Mouse (Mus musculus) 3134 (cell line): ENCODE results near the gene Adh6a.
"Not testable (repeated sequence)": the region's sequence is repeated elsewhere in the genome, so short reads cannot be mapped to it uniquely, and the experiment has no call there.

ENCODE experiments used
- DNase-seq: peaks from one replicate; pipeline ENCODE4 v3.0.0-alpha.2; 2011; ENCODE audit warnings: low spot score; ENCODE audit not compliant: insufficient read length; ENCODE audit errors: extremely low read depth

The Adh6a gene

DNA sequence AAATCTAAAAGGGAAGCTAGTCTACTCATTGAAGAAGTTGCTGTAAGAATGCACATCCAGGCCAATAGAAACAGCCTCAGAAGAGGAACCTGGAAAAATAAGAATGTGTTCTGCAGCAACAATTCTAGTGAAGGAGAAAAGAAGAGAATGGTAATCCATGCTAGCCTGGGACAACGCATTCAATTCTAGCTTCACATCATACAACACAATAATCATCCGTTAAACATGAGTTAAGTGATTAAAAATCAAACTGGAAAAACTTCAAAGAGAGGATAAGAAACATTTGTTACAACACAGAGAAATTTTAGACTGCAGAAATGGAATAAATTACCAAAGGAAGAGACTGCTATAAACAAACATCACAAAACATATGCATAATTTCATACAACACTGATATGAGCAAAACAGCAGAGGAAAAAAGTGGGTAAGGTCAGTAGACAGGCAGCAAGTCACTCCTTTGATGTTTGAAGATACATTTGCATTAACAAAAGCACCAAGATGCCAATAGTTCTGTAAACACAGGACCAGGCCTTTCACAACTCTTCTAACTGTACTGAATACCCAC is 3.9 kb downstream of the Adh6a start:
- no peak for DNase-seq

DNA sequence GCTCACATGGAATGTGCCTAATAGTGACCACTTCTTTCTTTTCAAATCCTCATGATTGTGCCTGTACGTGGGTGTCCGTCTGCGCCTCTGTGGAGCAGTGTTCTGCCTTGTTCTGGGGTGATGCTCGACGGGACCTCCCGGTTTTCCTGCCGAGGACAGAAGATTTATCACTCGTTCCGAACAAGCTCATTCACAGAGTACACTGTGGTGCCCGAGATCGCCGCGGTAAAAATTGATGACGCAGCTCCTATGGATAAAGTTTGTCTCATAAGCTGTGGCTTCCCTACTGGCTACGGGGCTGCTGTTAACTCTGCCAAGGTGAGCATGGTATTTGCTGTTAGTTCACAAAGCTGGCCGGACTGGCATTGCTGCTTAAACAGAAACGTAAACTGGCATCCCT is 11.9 kb downstream of the Adh6a start:
- no peak for DNase-seq

DNA sequence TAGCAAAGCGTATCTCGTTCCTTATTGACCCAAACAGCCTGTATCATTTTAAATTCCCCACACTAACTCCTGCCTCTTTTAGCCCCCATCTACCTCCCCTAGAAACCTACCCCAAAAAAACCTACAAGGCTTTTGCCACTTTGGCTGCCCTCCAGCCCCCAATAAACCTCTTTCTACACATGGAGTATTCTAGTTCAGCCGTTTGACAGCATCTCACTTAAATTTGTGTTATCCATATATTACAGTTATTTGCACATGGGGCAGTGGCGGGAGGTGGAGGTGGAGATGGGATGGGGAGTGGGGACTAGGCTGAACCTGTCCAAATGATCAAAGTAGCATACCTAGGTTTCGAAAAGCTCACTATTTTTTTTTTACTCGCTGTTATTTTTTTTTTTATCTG is 12.4 kb downstream of the Adh6a start:
- no peak for DNase-seq

- DNase-seq = no peak
Measured at GRCm38 (mm10) chr3:138333910-138334309, 20.8 kb downstream of the Adh6a start.

- no peak for DNase-seq
Measured at GRCm38 (mm10) chr3:138334320-138334719, 21.2 kb downstream of the Adh6a start.

- no peak for DNase-seq
Measured at GRCm38 (mm10) chr3:138335566-138335965, 22.5 kb downstream of the Adh6a start.

DNA sequence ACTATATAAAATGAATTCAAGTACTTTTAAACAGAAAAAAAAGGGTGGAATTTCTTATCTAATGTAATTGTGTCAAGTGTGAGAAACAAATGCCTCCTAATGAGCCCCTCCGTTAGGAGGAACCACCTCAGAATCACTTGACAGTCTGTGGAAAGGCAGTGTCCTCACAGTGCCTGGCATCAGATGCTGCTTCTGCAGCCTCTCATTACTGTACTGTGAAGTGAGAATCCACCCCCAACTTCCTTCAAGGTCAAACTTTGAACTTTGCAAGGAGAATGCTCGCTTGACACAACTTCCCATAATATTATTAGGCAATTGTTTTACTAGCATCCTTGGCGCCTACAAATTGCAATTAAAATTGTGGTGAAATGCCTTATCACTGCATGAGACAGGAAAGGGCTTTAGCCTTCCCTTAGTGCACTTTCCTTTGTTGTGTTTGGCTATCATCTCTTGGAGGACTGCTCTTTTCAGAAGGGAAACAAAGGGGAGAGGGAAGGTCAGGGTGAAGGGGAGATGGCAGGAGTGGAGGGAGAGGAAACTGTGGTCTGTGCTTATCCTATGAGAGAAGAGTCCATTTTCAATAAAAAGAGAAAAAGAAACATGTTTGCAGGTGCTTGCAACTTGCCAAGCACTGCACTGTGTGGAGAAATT is 23.1 kb downstream of the Adh6a start:
- DNase-seq = no peak

- DNase-seq = no peak
Measured at GRCm38 (mm10) chr3:138341471-138341870, 28.4 kb downstream of the Adh6a start, which contains the start of gene Adh6b. Adh6b (plus strand) TSS chr3:138341775.

- no peak for DNase-seq
Measured at GRCm38 (mm10) chr3:138347041-138347440, 34.0 kb downstream of the Adh6a start.

DNA sequence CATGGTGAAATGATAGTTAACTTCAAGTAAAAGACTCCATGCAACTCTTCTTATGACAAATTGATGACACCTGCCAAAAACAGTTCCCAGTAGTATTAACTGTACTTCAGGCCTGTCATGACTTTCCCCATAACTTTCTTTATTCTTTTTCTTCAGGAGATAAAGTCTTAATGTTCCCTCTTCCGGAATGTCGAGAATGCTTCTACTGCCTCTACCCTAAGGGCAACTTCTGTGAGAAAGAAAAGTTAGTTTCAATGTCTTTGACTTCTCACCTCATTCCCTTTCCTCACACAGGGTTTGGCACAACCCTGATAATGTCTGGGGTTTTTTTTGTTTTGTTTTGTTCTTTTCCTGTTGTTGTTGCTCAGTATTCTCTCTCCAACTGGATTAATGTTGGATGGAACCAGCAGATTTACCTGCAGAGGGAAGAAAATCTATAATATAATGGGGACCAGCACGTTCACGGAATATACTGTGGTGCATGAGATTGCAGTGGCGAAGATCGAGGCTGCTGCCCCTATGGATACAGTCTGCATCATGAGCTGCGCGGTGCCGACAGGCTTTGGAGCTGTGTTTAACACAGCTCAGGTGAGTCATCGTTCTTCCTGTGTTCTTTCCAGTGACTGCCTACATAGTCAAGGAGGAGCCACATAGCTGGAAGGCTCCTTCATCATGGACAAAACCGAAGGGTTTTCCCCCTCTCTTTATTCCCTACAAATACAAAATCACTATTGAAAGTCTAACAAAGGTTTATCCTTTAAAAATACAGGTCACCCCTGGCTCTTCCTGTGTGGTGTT is 39.1 kb downstream of the Adh6a start:
- no peak for DNase-seq

DNA sequence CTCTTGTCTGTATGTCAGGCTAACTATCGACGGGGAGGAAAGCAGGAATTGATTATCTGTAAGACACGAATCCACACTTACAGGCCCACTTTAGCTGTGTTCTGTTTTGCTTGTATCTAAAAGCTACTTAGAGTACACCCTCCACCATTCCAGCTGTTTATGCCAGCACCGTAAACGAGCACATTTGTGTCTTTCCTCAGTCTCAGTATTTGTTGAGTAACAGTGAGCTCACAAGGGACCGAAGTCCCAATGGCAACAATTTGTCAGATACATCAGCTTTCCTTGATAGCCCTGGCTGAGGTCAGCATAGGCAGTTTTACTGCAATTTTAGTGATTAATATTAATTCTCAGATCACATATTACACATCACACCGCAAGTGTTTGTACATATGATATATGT is 45.8 kb downstream of the Adh6a start:
- no peak for DNase-seq

DNA sequence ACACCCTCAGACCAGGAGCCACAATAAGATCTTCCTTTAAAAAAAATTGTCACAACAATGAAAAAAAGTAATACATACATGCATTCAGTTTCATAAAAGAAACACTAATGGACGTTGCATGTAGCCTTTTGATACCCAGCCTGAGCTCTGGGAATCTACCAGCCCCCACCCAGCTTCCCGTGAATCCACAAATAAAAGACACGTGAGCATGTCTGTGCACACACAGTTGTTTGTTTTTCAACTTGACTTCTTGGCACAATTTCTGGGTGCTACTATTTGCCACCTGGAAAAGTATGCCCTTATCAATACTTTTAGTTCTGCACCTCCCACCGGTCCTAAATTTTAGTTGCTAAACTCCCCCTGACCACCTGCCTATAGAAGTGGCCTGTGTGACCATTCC is 47.6 kb downstream of the Adh6a start:
- DNase-seq = no peak

GRCm38 (mm10) chr3:138362920-138363319 is 49.8 kb downstream of the Adh6a start:
- DNase-seq = no peak

- no peak for DNase-seq
Measured at GRCm38 (mm10) chr3:138366181-138366580, 53.1 kb downstream of the Adh6a start.

- DNase-seq = no peak
Measured at GRCm38 (mm10) chr3:138369546-138369945, 56.5 kb downstream of the Adh6a start.

- DNase-seq = not testable (repeated sequence)
Measured at GRCm38 (mm10) chr3:138370289-138370688, 57.2 kb downstream of the Adh6a start.

DNA sequence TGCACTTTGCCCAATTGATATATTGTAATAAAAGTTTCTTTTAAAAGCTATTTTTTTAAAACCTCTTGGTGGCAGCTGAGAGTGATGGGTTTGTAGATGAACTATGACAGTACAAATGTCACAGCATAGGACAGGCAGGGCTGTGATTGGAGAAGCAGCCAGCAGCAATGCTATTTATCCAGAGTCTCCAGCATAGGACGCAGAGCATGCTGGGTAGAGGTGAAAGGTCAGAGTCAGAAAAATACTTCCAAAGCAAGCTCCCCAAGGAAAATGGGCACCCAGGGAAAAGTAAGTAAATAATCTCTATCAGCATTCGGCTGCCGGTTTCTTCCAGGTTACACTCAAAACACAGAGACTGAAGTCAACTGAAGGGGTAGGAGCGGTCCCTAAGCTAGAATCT is 60.8 kb downstream of the Adh6a start:
- DNase-seq = no peak

DNA sequence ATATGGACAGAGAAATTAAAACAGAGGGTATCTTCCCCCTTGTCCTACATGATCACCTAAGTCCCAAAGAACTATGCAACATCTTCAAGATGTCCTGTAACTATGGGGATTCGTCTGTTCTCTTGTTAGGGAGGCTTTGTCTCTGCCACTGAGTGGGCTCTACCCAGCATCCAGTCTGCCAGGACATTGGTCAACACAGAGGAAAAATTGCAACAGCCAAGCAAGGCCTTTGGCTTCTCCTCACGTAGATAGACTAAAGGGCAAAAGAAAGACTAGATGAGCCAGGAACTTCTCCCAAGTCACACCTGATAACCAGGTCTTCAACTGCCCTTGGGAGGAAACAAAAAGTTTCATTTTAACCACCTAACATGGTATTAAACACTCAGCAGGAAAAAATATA is 62.1 kb downstream of the Adh6a start:
- DNase-seq = no peak
